Mouse (Mus musculus): ENCODE data around the gene Olfr631. TPM values are rescaled to one million over a fixed set of nuclear protein-coding genes. Genes with fewer than 3 reads are reported as not detected.
"Not testable (repeated sequence)": the region's sequence is repeated elsewhere in the genome, so short reads cannot be mapped to it uniquely, and the experiment has no call there.

Gene Olfr631
- polyA plus RNA-seq, 1 experiment from 2014 or later = not detected

DNA sequence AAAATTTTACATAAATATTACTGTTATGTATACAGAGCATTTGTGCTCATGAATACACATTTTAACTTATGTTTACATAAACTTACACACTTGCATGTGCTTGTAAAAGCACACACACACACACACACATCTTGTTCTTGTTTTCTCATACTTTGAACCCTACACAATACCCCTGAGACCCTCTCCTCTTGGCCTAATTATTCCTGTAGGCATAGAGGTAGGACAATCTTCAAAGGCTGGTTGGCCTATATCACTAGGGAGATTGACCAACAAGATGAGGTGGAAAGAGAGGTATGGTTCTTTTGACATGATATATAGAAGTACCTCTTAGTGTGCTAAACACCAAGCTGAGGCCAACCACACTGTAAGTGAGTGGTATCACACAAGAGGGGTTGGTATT, 15.5 kb downstream of the Olfr631 start, which contains the start of gene Olfr633:
Gene Olfr633 (plus strand): TSS at position 301 of the 400 bp plus-strand sequence.
- H3K4me3 ChIP-seq (replicated peaks; ENCODE audit: low read length) = no peak within 1 kb of the TSS
- ATAC-seq (ENCODE audit: insufficient read depth, low FRiP score) = no peak
- no peak within 1 kb of the TSS for H3K4me2 ChIP-seq (ENCODE audit: low read depth, low read length)
- H3K9ac ChIP-seq (ENCODE audit: low read length) = no peak within 1 kb of the TSS
- no peaks in the 10 kb centered on the region for H3K9me3 ChIP-seq (replicated peaks; ENCODE audit: control insufficient read depth, low read length)
- H3K27me3 ChIP-seq (ENCODE audit: control insufficient read depth, insufficient read depth, low read length) = no peaks in the 10 kb centered on the region
- H3K36me3 ChIP-seq (ENCODE audit: control insufficient read depth, insufficient read depth, low read length) = no peaks in the 10 kb centered on the region
- H3K4me1 ChIP-seq (ENCODE audit: control insufficient read depth, insufficient read depth, low read length) = no peaks in the 10 kb centered on the region
- H3K27ac ChIP-seq (ENCODE audit: low read length) = no peak within 1 kb of the TSS

DNA sequence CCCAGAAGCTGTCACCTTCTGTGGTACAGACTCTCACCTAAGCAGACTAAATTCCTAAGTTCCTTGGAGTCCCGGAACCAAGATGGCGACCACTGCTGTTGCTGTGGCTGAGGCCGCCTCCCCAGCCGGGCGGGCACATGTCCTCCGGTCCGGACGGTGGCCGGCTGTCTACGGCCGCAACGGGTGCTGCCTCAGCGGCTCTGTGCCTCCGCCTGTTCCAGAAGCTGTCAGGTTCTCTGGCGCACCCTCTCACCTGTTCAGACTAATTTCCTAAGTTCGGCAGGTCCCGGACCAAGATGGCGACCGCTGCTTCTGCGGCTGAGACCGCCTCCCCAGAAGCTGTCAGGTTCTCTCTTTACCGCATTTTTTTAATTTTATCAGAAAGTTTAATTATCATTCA, 38.2 kb downstream of the Olfr631 start:
- ATAC-seq (ENCODE audit: insufficient read depth, low FRiP score); H3K4me3 ChIP-seq (replicated peaks; ENCODE audit: low read length); H3K27me3 ChIP-seq (ENCODE audit: control insufficient read depth, insufficient read depth, low read length); H3K9ac ChIP-seq (ENCODE audit: low read length); H3K9me3 ChIP-seq (replicated peaks; ENCODE audit: control insufficient read depth, low read length); H3K4me1 ChIP-seq (ENCODE audit: control insufficient read depth, insufficient read depth, low read length); H3K4me2 ChIP-seq (ENCODE audit: low read depth, low read length); H3K36me3 ChIP-seq (ENCODE audit: control insufficient read depth, insufficient read depth, low read length); H3K27ac ChIP-seq (ENCODE audit: low read length): not testable (repeated sequence)
- WGBS = 90% methylated on average over 22 of the region's 22 CpGs

DNA sequence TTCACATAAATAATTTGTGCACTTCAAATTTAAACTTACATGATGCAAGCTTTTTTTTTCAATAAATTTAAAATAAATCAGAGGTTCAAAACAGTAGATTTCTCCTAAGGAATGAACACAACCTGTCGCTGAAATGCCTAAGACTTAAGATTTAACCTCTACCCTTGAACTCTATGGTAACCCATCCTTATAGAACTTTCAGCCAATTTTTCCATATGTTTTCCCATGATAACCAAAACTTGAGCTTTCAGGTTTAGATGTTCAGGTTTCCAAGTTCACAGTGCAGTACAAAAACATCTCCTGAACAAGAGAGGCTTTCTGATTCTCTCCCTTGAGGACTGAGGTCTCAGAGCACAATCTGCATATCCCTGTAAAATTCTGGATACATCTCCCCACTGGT, 42.2 kb downstream of the Olfr631 start, which contains the start of gene Olfr635:
Gene Olfr635 (plus strand): TSS at position 301 of the 400 bp plus-strand sequence.
- H3K27me3 ChIP-seq (ENCODE audit: control insufficient read depth, insufficient read depth, low read length) = no peaks in the 10 kb centered on the region
- no peak for ATAC-seq (ENCODE audit: insufficient read depth, low FRiP score)
- H3K27ac ChIP-seq (ENCODE audit: low read length) = no peak within 1 kb of the TSS
- H3K4me2 ChIP-seq (ENCODE audit: low read depth, low read length) = no peak within 1 kb of the TSS
- H3K36me3 ChIP-seq (ENCODE audit: control insufficient read depth, insufficient read depth, low read length) = no peaks in the 10 kb centered on the region
- H3K9ac ChIP-seq (ENCODE audit: low read length) = no peak within 1 kb of the TSS
- H3K9me3 ChIP-seq (replicated peaks; ENCODE audit: control insufficient read depth, low read length) = no peaks in the 10 kb centered on the region
- no peak within 1 kb of the TSS for H3K4me3 ChIP-seq (replicated peaks; ENCODE audit: low read length)
- no peaks in the 10 kb centered on the region for H3K4me1 ChIP-seq (ENCODE audit: control insufficient read depth, insufficient read depth, low read length)
- WGBS = 61% methylated on average over 1 of the region's 1 CpGs

DNA sequence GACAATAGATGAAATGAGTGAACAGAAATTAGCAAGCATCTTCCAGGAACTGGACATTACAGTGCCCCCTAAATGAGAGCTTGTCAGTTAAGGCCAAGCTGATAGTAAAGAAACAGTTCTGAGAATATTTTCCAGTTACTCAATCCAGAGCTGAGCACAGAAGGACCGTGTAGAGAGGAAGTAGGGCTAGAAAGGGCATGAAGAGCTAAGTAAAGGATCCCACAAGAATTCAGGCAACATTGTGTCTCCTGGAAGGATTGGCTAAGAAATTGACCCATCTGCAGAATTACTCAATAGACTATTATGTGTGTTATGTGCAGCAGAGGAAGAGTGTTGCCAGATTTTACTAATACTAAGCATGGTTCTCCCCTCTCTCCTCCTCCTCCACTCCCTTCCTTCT, 43.2 kb downstream of the Olfr631 start:
- 61% methylated on average over 1 of the region's 1 CpGs for WGBS
- H3K4me2 ChIP-seq (ENCODE audit: low read depth, low read length) = no peak overlapping the region
- H3K27ac ChIP-seq (ENCODE audit: low read length) = no peak overlapping the region
- H3K4me1 ChIP-seq (ENCODE audit: control insufficient read depth, insufficient read depth, low read length) = no peaks in the 10 kb centered on the region
- H3K4me3 ChIP-seq (replicated peaks; ENCODE audit: low read length) = no peak overlapping the region
- ATAC-seq (ENCODE audit: insufficient read depth, low FRiP score) = no peak
- no peaks in the 10 kb centered on the region for H3K9me3 ChIP-seq (replicated peaks; ENCODE audit: control insufficient read depth, low read length)
- no peaks in the 10 kb centered on the region for H3K36me3 ChIP-seq (ENCODE audit: control insufficient read depth, insufficient read depth, low read length)
- H3K9ac ChIP-seq (ENCODE audit: low read length) = no peak overlapping the region
- H3K27me3 ChIP-seq (ENCODE audit: control insufficient read depth, insufficient read depth, low read length) = no peaks in the 10 kb centered on the region

Other genes starting within 250 kb of the Olfr631 start
- gene Olfr625-ps1, start 246.1 kb upstream of the Olfr631 start, polyA plus RNA-seq (2015; fragmentation: Nextera tagmentation; extraction: Ambion mirVana) = not detected in 2 replicates
- gene Olfr243, start 214.2 kb upstream of the Olfr631 start, polyA plus RNA-seq (2015; fragmentation: Nextera tagmentation; extraction: Ambion mirVana) = not detected in 2 replicates
- gene Olfr628, start 198.5 kb upstream of the Olfr631 start, polyA plus RNA-seq (2015; fragmentation: Nextera tagmentation; extraction: Ambion mirVana) = not detected in 2 replicates
- not detected in 2 replicates for gene Olfr629, start 183.9 kb upstream of the Olfr631 start, polyA plus RNA-seq (2015; fragmentation: Nextera tagmentation; extraction: Ambion mirVana)
- gene Olfr630, start 171.5 kb upstream of the Olfr631 start, polyA plus RNA-seq (2015; fragmentation: Nextera tagmentation; extraction: Ambion mirVana) = not detected in 2 replicates
- not detected in 2 replicates for gene Olfr69, start 157.2 kb upstream of the Olfr631 start, polyA plus RNA-seq (2015; fragmentation: Nextera tagmentation; extraction: Ambion mirVana)
- gene Olfr68, start 149.1 kb upstream of the Olfr631 start, polyA plus RNA-seq (2015; fragmentation: Nextera tagmentation; extraction: Ambion mirVana) = not detected in 2 replicates
- gene Olfr67, start 137.0 kb upstream of the Olfr631 start, polyA plus RNA-seq (2015; fragmentation: Nextera tagmentation; extraction: Ambion mirVana) = not detected in 2 replicates
- gene Hbb-bt, start 114.8 kb upstream of the Olfr631 start, polyA plus RNA-seq (2015; fragmentation: Nextera tagmentation; extraction: Ambion mirVana) = 3,025 and 3,577 TPM in 2 replicates
- gene Hbb-bs, start 100.7 kb upstream of the Olfr631 start, polyA plus RNA-seq (2015; fragmentation: Nextera tagmentation; extraction: Ambion mirVana) = 8,981 and 9,755 TPM in 2 replicates
- not detected in 2 replicates for gene Hbb-bh2, start 88.3 kb upstream of the Olfr631 start, polyA plus RNA-seq (2015; fragmentation: Nextera tagmentation; extraction: Ambion mirVana)
- 0.95 and 1.4 TPM in 2 replicates for gene Hbb-bh1, start 85.7 kb upstream of the Olfr631 start, polyA plus RNA-seq (2015; fragmentation: Nextera tagmentation; extraction: Ambion mirVana)
- 35.5 and 42.6 TPM in 2 replicates for gene Hbb-y, start 75.6 kb upstream of the Olfr631 start, polyA plus RNA-seq (2015; fragmentation: Nextera tagmentation; extraction: Ambion mirVana)
- gene Olfr66, start 42.6 kb upstream of the Olfr631 start, polyA plus RNA-seq (2015; fragmentation: Nextera tagmentation; extraction: Ambion mirVana) = not detected in 2 replicates
- gene Olfr64, start 34.3 kb upstream of the Olfr631 start, polyA plus RNA-seq (2015; fragmentation: Nextera tagmentation; extraction: Ambion mirVana) = not detected in 2 replicates
- not detected in 2 replicates for gene Olfr65, start 25.3 kb upstream of the Olfr631 start, polyA plus RNA-seq (2015; fragmentation: Nextera tagmentation; extraction: Ambion mirVana)
- gene Olfr632, start 5.5 kb downstream of the Olfr631 start, polyA plus RNA-seq (2015; fragmentation: Nextera tagmentation; extraction: Ambion mirVana) = not detected in 2 replicates
- not detected in 2 replicates for gene Olfr633, start 15.6 kb downstream of the Olfr631 start, polyA plus RNA-seq (2015; fragmentation: Nextera tagmentation; extraction: Ambion mirVana)
- 0.01 TPM in 1 of 2 replicates, not detected in the other for gene Olfr635, start 42.3 kb downstream of the Olfr631 start, polyA plus RNA-seq (2015; fragmentation: Nextera tagmentation; extraction: Ambion mirVana)
- not detected in 2 replicates for gene Olfr638, start 69.9 kb downstream of the Olfr631 start, polyA plus RNA-seq (2015; fragmentation: Nextera tagmentation; extraction: Ambion mirVana)
- not detected in 2 replicates for gene Olfr639, start 88.5 kb downstream of the Olfr631 start, polyA plus RNA-seq (2015; fragmentation: Nextera tagmentation; extraction: Ambion mirVana)
- not detected in 2 replicates for gene Olfr640, start 96.7 kb downstream of the Olfr631 start, polyA plus RNA-seq (2015; fragmentation: Nextera tagmentation; extraction: Ambion mirVana)
- not detected in 2 replicates for gene Olfr641, start 106.6 kb downstream of the Olfr631 start, polyA plus RNA-seq (2015; fragmentation: Nextera tagmentation; extraction: Ambion mirVana)
- gene Olfr642, start 123.8 kb downstream of the Olfr631 start, polyA plus RNA-seq (2015; fragmentation: Nextera tagmentation; extraction: Ambion mirVana) = not detected in 2 replicates
- gene 4930516K23Rik, start 132.6 kb downstream of the Olfr631 start, polyA plus RNA-seq (2015; fragmentation: Nextera tagmentation; extraction: Ambion mirVana) = not detected in 2 replicates
- not detected in 2 replicates for gene Olfr644, start 143.0 kb downstream of the Olfr631 start, polyA plus RNA-seq (2015; fragmentation: Nextera tagmentation; extraction: Ambion mirVana)
- gene Olfr645, start 156.6 kb downstream of the Olfr631 start, polyA plus RNA-seq (2015; fragmentation: Nextera tagmentation; extraction: Ambion mirVana) = not detected in 2 replicates
- gene Olfr646, start 176.0 kb downstream of the Olfr631 start, polyA plus RNA-seq (2015; fragmentation: Nextera tagmentation; extraction: Ambion mirVana) = not detected in 2 replicates
- not detected in 2 replicates for gene Ubqln5, start 201.0 kb downstream of the Olfr631 start, polyA plus RNA-seq (2015; fragmentation: Nextera tagmentation; extraction: Ambion mirVana)
- gene Olfr643, start 208.6 kb downstream of the Olfr631 start, polyA plus RNA-seq (2015; fragmentation: Nextera tagmentation; extraction: Ambion mirVana) = not detected in 2 replicates
- gene Ubqln3, start 214.5 kb downstream of the Olfr631 start, polyA plus RNA-seq (2015; fragmentation: Nextera tagmentation; extraction: Ambion mirVana) = not detected in 2 replicates
- gene Ubqlnl, start 221.7 kb downstream of the Olfr631 start, polyA plus RNA-seq (2015; fragmentation: Nextera tagmentation; extraction: Ambion mirVana) = not detected in 2 replicates
- gene Olfm5, start 236.0 kb downstream of the Olfr631 start, polyA plus RNA-seq (2015; fragmentation: Nextera tagmentation; extraction: Ambion mirVana) = not detected in 2 replicates